Mouse (Mus musculus) heart, postnatal 0 days (tissue): Measurements from ENCODE around the gene Ackr3.

Experiments used
- CTCF ChIP-seq: IDR thresholded peaks from 2 replicates; pipeline ENCODE4 v1.5.1; 2016; ENCODE audit warnings: antibody characterized with exemption, control low read depth, low read depth
- EP300 ChIP-seq: IDR thresholded peaks from 2 replicates; pipeline ENCODE4 v1.6.1; 2016; ENCODE audit warnings: antibody characterized with exemption, low read depth

DNA sequence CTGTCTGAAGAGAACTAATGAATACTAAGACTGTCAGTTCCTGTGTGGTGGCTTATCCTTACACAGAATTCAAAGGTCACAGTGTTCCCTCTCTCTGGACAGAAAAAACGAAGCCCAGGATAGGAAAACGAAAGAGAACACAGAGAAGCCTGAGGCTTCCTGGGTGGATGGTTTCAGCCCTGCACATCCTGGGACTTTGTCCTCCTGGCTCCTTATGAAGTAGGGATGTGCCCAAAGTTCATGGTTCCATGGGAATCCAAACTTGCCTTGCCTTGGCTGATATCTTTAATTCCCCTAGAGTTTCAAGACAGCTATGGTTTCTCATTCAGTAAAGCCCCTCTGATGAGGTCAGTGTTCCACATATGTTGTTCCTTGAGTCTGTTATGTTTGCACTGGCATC is 19.2 kb downstream of the Ackr3 start:
- TF ChIP-seq EP300 (no peak), CTCF (no peak)
